Mouse (Mus musculus): ENCODE results near the gene Cdkl3.

- TF ChIP-seq CTCF (IDR thresholded peaks at IDR 0.05; ENCODE audit: low read depth) (no peak), EP300 (IDR thresholded peaks at IDR 0.05; ENCODE audit: low read depth) (no peak)
Measured at GRCm38 (mm10) chr11:52001861-52002260, 2.2 kb upstream of the Cdkl3 start.
